Mouse (Mus musculus) hindbrain, embryonic 14.5 days (tissue): ENCODE results near the gene Carf. TPM values are rescaled to one million over a fixed set of nuclear protein-coding genes. Genes with fewer than 3 reads are reported as not detected.

Source experiments
- polyA plus RNA-seq: library from polyadenylated mRNA; unstranded; fragments of >200 nt; fragmentation: Nextera tagmentation; extraction: Ambion mirVana; gene quantifications from 2 replicates; pipeline ENCODE4 v1.2.1, GENCODE M21; 2014

The Carf gene
- polyA plus RNA-seq, 1 experiment from 2014 or later, result 9.1 TPM

Other genes starting within 250 kb of the Carf start
- gene Fam117b, start 185.2 kb upstream of the Carf start, polyA plus RNA-seq, result 58.6 and 63.3 TPM in 2 replicates
- 50.5 and 54.2 TPM in 2 replicates for gene Ica1l, start 55.1 kb upstream of the Carf start, polyA plus RNA-seq
- 46.3 and 53.8 TPM in 2 replicates for gene Wdr12, start 398 bp downstream of the Carf start, polyA plus RNA-seq
- 10.3 and 13.4 TPM in 2 replicates for gene Nbeal1, start 82.4 kb downstream of the Carf start, polyA plus RNA-seq
- 5.9 and 9.1 TPM in 2 replicates for gene Cyp20a1, start 245.1 kb downstream of the Carf start, polyA plus RNA-seq